Mouse (Mus musculus) brain, embryonic 14.5 days (tissue): ENCODE measurements at regions not wholly inside any gene's neighbourhood (a gene's known extent, or its start where the extent isn't known, plus 50 kb on each side); places are given as distances from the start of the nearest gene placed in this dataset.

Source experiments
- CTCF ChIP-seq: fragments of 200-500 bp; IDR thresholded peaks from 2 replicates; pipeline ENCODE4 v1.5.1; 2012; ENCODE audit warnings: inconsistent platforms, mild to moderate bottlenecking, moderate library complexity, borderline replicate concordance; ENCODE audit not compliant: insufficient read depth, insufficient read length; ENCODE audit errors: extremely low read depth
- POLR2A ChIP-seq: fragments of 200-500 bp; IDR thresholded peaks from 2 replicates; pipeline ENCODE4 v1.6.1; 2012; ENCODE audit warnings: mild to moderate bottlenecking, inconsistent platforms, borderline replicate concordance; ENCODE audit not compliant: poor library complexity, insufficient read depth, insufficient read length, severe bottlenecking; ENCODE audit errors: extremely low read depth

- TF ChIP-seq CTCF: no peak
- TF ChIP-seq POLR2A: no peak
These were observed 224.9 kb upstream of the Celf2 start for GRCm38 (mm10) chr2:7734097-7734730.
